Mouse (Mus musculus) liver, embryonic 14.5 days (tissue): Measurements from ENCODE around the gene Ramp3. TPM values are rescaled to one million over a fixed set of nuclear protein-coding genes. Genes with fewer than 3 reads are reported as not detected.

Experiments used
- ATAC-seq: fragments of 200-750 bp; cut with Nextera tagmentation; 2 replicates; pipeline ENCODE4 v1.8.0; 2017; ENCODE audit warnings: moderate number of reproducible peaks, mild to moderate bottlenecking, moderate library complexity; ENCODE audit not compliant: insufficient read depth
- DNase-seq, 3 experiments: peaks; one replicate each; pipeline ENCODE4 v3.0.0-alpha.2; 2012 to 2013; ENCODE audit warnings: low read depth in 3 of 3, low spot score in 3 of 3
- H3K27ac ChIP-seq: fragments of 300-500 bp; sonication (generic); 2 replicates; pipeline ENCODE4 v1.5.1; 2014; ENCODE audit warnings: moderate library complexity, mild to moderate bottlenecking, control low read depth, inconsistent platforms
- H3K27me3 ChIP-seq: fragments of 300-500 bp; sonication (generic); 2 replicates; pipeline ENCODE4 v1.6.1; 2014; ENCODE audit warnings: mild to moderate bottlenecking, low read length, moderate library complexity; ENCODE audit not compliant: control insufficient read depth, insufficient read depth
- H3K36me3 ChIP-seq: fragments of 300-500 bp; sonication (generic); replicated peaks from 2 replicates; pipeline ENCODE4 v1.6.1; 2014; ENCODE audit warnings: low read depth; ENCODE audit not compliant: control insufficient read depth, insufficient read depth
- H3K4me1 ChIP-seq, 2 experiments: fragments of 200-500 bp in 1 of 2; fragments of 300-500 bp in 1 of 2; sonication (generic) in 1 of 2; replicated peaks; 2 replicates each; pipeline ENCODE4 v1.6.1; 2012 to 2014; ENCODE audit warnings: antibody characterized with exemption in 1 of 2, inconsistent platforms in 1 of 2, low read length in 1 of 2; ENCODE audit not compliant: control insufficient read depth in 2 of 2, insufficient read depth in 2 of 2
- H3K4me2 ChIP-seq: fragments of 300-500 bp; sonication (generic); 2 replicates; pipeline ENCODE4 v1.6.1; 2014; ENCODE audit warnings: low read depth, mild to moderate bottlenecking, control low read depth, moderate library complexity
- H3K4me3 ChIP-seq, 2 experiments: fragments of 200-500 bp in 1 of 2; fragments of 300-500 bp in 1 of 2; sonication (generic) in 1 of 2; 2 replicates each; pipeline ENCODE4 v1.5.1; 2012 to 2014; ENCODE audit warnings: low read depth in 2 of 2, low read length in 2 of 2, mild to moderate bottlenecking in 2 of 2, control low read depth in 1 of 2, inconsistent platforms in 1 of 2, moderate library complexity in 1 of 2; ENCODE audit not compliant: insufficient read depth in 1 of 2
- H3K9ac ChIP-seq: fragments of 300-500 bp; sonication (generic); replicated peaks from 2 replicates; pipeline ENCODE4 v1.6.1; 2014; ENCODE audit warnings: mild to moderate bottlenecking, control low read depth, moderate library complexity
- H3K9me3 ChIP-seq: fragments of 300-500 bp; sonication (generic); 2 replicates; pipeline ENCODE4 v1.6.1; 2016; ENCODE audit warnings: low read length, mixed read lengths; ENCODE audit not compliant: control insufficient read depth
- CTCF ChIP-seq: IDR thresholded peaks from 2 replicates; pipeline ENCODE4 v1.5.1; 2016; ENCODE audit warnings: antibody characterized with exemption, low read depth, control low read depth
- EP300 ChIP-seq: IDR thresholded peaks from 2 replicates; pipeline ENCODE4 v1.6.1; 2016; ENCODE audit warnings: antibody characterized with exemption, low read depth
- WGBS: fragments of 180-500 bp; shearing (Covaris S2); extraction: QIAGEN DNeasy Blood & Tissue Kit; methylation state at CpG from one replicate; pipeline ENCODE4 v1.1.7; 2014; ENCODE audit not compliant: insufficient replicate concordance; 5-methylcytosine and 5-hydroxymethylcytosine counted together
- polyA plus RNA-seq, 2 experiments: library from polyadenylated mRNA; depleted of rRNA in 1 of 2; stranded (reverse) in 1 of 2; unstranded in 1 of 2; fragments of >200 nt; fragmentation: Nextera tagmentation in 1 of 2; extraction: Ambion mirVana in 1 of 2; gene quantifications; 2 replicates each; pipeline versions ENCODE4 v1.2.1 to v1.2.3; 2012 to 2014

The Ramp3 gene
- polyA plus RNA-seq, 2 experiments = 0.04 TPM; not detected in 1

DNA sequence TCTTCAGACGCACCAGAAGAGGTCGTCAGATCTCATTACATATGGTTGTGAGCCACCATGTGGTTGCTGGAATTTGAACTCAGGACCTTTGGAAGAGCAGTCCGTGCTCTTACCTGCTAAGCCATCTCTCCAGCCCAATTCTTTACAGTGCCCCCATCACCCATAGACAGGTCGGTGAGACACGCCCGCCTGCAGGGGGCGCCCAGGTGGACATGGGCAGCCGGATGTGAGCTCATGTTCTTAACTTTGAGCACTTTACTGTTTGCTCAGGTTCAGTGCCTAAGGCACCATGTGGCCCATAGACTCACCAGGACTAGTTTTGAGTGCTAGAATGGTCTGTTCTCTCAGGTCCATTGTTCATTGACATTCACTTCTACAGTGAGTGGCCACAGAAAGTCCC, 22.2 kb upstream of the Ramp3 start:
- Histone ChIP-seq H3K4me2 (no peak overlapping the region), H3K27me3 (no peaks in the 10 kb centered on the region), H3K9me3 (no peaks in the 10 kb centered on the region), H3K9ac (no peak overlapping the region), H3K4me3 (no peak overlapping the region), H3K36me3 (no peaks in the 10 kb centered on the region), H3K4me1 (no peaks in the 10 kb centered on the region), H3K27ac (no peak overlapping the region)
- ATAC-seq = no peak
- DNase-seq = no peak
- no peak for TF ChIP-seq EP300
- TF ChIP-seq CTCF = peak; percentile 68
- WGBS = 53% methylated on average over 8 of the region's 8 CpGs

DNA sequence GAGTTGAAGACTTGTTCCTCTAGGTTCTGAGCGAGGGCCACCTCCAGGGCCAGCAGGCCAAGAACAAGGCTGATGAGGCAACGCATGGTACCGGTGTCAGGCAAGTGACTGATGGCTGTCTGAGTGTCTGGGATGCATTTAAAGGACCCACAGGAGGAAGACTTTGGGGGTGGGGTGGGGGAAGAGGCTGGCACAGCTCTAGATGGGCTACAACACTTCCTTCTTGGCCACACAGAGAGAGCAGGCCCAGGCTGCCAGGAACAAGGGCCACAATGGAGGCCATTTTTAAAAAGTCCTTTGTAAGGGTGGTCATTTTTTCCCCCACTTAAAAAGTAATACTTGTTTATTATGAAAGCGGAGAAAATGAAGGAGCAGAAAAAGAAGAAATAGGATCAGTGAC, 19.8 kb upstream of the Ramp3 start, which contains the start of gene Wap:
Gene Wap, minus strand, starts transcription at position 101 of the 400 bp plus-strand sequence.
- WGBS = 72% methylated on average over 4 of the region's 4 CpGs

DNA sequence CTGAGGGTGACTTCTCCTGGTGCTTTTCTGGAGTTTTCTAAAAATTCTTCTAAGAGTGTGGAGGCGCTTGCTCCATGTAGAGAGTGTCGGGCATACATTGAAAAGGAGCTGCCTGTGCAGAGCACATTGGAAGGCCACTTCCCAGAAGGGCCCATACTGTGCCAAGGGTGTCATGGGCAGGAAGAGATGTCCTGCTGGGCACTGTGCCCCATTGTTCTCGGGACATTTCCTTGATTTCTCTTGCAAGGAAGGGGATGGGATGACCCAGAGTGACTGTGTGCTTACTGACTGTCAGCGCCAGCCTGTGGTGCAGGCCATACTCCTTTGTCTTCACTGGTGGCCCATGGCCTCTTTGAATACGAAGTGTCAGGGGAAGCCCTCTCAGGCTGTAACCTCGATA, 19.2 kb upstream of the Ramp3 start:
- no peak for ATAC-seq
- Histone ChIP-seq H3K4me2 (no peak overlapping the region), H3K36me3 (no peaks in the 10 kb centered on the region), H3K9ac (no peak overlapping the region), H3K4me3 (no peak overlapping the region), H3K9me3 (no peaks in the 10 kb centered on the region), H3K27me3 (no peaks in the 10 kb centered on the region), H3K27ac (no peak overlapping the region), H3K4me1 (no peaks in the 10 kb centered on the region)
- 54% methylated on average over 6 of the region's 6 CpGs for WGBS
- TF ChIP-seq CTCF (no peak), EP300 (no peak)
- DNase-seq = no peak

More for the DNA sequence above, 19.8 kb upstream of the Ramp3 start, which contains the start of gene Wap:
- H3K9ac ChIP-seq = no peak within 1 kb of the TSS
- no peak for TF ChIP-seq EP300
- TF ChIP-seq CTCF = no peak
- H3K9me3 ChIP-seq = no peaks in the 10 kb centered on the region
- no peaks in the 10 kb centered on the region for H3K36me3 ChIP-seq
- no peak within 1 kb of the TSS for H3K27ac ChIP-seq
- ATAC-seq (no peak), DNase-seq (no peak)
- H3K4me3 ChIP-seq = no peak within 1 kb of the TSS
- no peaks in the 10 kb centered on the region for H3K27me3 ChIP-seq
- no peak within 1 kb of the TSS for H3K4me2 ChIP-seq
- H3K4me1 ChIP-seq = no peaks in the 10 kb centered on the region

GRCm38 (mm10) chr11:6644566-6644965, 13.8 kb upstream of the Ramp3 start:
- no peaks in the 10 kb centered on the region for H3K27me3 ChIP-seq
- ATAC-seq (no peak), DNase-seq (no peak)
- TF ChIP-seq EP300 (no peak), CTCF (no peak)
- no peak overlapping the region for H3K27ac ChIP-seq
- H3K36me3 ChIP-seq = no peaks in the 10 kb centered on the region
- H3K9ac ChIP-seq = no peak overlapping the region
- no peaks in the 10 kb centered on the region for H3K9me3 ChIP-seq
- no peak overlapping the region for H3K4me2 ChIP-seq
- WGBS = 59% methylated on average over 6 of the region's 6 CpGs
- H3K4me1 ChIP-seq = no peaks in the 10 kb centered on the region
- H3K4me3 ChIP-seq = no peak overlapping the region

GRCm38 (mm10) chr11:6647831-6648724, 10.2 kb upstream of the Ramp3 start:
- no peak overlapping the region for H3K4me2 ChIP-seq
- ATAC-seq = no peak
- H3K9ac ChIP-seq = no peak overlapping the region
- H3K4me1 ChIP-seq = no peaks in the 10 kb centered on the region
- H3K27me3 ChIP-seq = no peaks in the 10 kb centered on the region
- H3K36me3 ChIP-seq = no peaks in the 10 kb centered on the region
- no peak for DNase-seq
- no peak overlapping the region for H3K4me3 ChIP-seq
- no peak overlapping the region for H3K27ac ChIP-seq
- H3K9me3 ChIP-seq = no peaks in the 10 kb centered on the region
- TF ChIP-seq CTCF (peak; percentile 45; the same call in 1 of the 2 replicates), EP300 (no peak)
- WGBS = 38% methylated on average over 9 of the region's 9 CpGs
